Mouse (Mus musculus) liver, embryonic 14 days (tissue): ENCODE measurements around the gene Sos1. TPM values are rescaled to one million over a fixed set of nuclear protein-coding genes. Genes with fewer than 3 reads are reported as not detected.

ENCODE experiments used
- polyA plus RNA-seq: library from polyadenylated mRNA; depleted of rRNA; stranded (reverse); fragments of >200 nt; gene quantifications from 2 replicates; pipeline ENCODE4 v1.2.3, GENCODE M21; 2012; rRNA removed

Sos1 gene
- 1.5 and 2.0 TPM in 2 replicates for polyA plus RNA-seq

GRCm38 (mm10) chr17:80480031-80480854 is at the start of gene Sos1:
Gene Sos1 (minus strand): TSS chr17:80480453.

DNA sequence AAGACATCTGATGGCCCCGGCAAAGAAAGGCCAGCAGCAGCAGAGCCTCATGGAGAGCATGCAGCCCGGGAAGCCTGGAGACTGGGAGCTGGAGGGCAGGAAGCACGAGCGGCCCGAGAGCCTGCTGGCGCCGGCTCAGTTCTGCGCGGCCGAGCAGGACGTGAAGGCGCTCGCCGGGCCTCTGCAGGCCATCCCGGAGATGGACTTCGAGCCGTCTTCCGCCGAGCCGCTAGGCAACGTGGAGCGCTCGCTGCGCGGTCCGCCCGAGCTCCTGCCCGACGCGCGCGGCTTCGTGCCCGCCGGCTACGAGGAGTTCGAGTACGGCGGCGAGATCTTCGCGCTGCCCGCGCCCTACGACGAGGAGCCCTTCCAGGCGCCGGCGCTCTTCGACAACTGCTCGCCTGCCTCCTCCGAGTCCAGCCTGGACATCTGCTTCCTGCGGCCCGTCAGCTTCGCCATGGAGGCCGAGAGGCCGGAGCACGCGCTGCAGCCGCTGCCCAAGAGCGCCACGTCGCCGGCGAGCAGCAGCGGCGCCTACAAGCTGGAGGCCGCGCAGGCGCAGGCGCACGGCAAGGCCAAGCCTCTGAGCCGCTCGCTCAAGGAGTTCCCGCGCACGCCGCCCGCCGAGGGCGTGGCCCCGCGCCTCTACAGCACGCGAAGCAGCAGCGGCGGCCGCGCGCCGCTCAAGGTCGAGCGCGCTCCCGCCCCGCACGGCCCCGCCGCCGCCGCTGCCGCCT is 107.1 kb downstream of the Sos1 start, which contains the start of gene Gm10190:
TSS of gene Gm10190 (minus strand) at position 553 of the 737 bp plus-strand sequence.

Other genes starting within 250 kb of the Sos1 start
- 3.8 TPM in 2 replicates for gene Morn2, start 190.2 kb downstream of the Sos1 start, polyA plus RNA-seq
- gene Dhx57, start 190.0 kb downstream of the Sos1 start, polyA plus RNA-seq = 5.0 and 5.1 TPM in 2 replicates
- gene Arhgef33, start 173.0 kb downstream of the Sos1 start, polyA plus RNA-seq = 0.10 TPM in 2 replicates
- gene Gm10190, start 106.9 kb downstream of the Sos1 start, polyA plus RNA-seq = not detected in 2 replicates
- gene Cdkl4, start 97.4 kb upstream of the Sos1 start, polyA plus RNA-seq = 0.12 and 0.15 TPM in 2 replicates
- 4.6 and 4.8 TPM in 2 replicates for gene Map4k3, start 248.0 kb upstream of the Sos1 start, polyA plus RNA-seq